Mouse (Mus musculus) adipocyte (in vitro differentiated cells): ENCODE results near the gene Dmrtc1c1.
"Not testable (repeated sequence)": the region's sequence is repeated elsewhere in the genome, so short reads cannot be mapped to it uniquely, and the experiment has no call there.

Experiments
- DNase-seq: peaks from one replicate; pipeline ENCODE4 v3.0.0-alpha.2; 2016; ENCODE audit warnings: low spot score

Gene Dmrtc1c1

DNA sequence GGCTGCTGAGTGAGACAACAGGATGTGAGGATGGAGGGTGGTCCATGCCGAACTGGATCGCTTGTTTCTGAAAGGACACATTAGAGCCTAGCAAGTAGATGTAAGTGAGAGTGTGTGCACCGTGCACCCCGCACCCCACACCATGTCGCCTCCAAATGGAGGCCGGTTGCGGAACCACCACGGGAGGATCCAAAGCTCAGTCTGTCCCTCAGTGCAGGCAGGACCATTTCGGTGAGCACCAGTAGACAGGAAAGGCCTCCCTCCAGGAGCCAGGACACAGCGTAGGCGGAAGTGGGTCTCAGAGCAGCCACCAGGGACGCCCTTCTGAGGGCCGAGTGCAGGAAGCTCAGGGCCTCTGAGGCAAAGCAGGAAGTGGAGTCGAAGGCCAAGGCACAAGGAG lies at the start of gene Dmrtc1c1:
Dmrtc1c1 (plus strand) TSS at position 301 of the 400 bp plus-strand sequence.
- DNase-seq, result not testable (repeated sequence)

DNA sequence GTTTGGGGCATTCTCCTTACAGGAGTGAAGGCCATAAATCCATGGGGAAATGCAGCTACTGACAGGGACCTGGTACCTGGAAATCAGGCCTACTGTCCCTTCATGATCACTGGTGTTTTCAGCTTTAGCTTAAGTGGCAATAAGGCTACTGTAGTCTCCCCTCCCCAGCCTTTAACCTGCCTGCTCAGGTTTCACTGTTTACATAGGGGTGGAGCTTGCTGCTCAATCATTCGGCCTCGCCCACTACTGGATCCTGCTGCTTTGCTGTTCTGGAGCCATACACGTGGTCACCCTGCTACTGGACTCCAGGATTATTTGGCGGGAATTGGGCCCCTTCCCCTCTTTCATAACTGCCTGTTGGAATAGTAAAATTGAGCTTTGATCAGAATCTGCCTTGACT lies 36.9 kb upstream of the Dmrtc1c1 start:
- DNase-seq, result no peak

DNA sequence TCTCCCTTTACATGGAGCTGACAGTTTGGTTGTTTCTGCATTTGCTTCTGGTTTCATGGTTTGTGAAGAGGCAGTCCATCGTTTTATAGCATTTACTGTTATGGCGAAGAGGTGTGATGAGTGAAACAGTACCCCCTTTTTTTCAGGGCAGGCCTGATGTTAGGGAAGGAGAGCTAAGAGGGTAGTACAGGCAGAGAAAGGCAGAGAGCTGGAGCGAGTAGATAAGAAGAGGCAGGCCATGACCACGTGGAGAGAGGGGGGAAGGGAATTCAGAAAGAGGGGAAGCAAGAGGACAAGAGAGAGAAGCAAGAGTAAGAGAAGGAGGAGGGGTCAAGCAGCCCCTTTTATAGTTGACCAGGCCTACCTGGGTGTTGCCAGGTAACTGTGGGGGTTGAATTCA lies 9.5 kb downstream of the Dmrtc1c1 start:
- DNase-seq, result no peak

DNA sequence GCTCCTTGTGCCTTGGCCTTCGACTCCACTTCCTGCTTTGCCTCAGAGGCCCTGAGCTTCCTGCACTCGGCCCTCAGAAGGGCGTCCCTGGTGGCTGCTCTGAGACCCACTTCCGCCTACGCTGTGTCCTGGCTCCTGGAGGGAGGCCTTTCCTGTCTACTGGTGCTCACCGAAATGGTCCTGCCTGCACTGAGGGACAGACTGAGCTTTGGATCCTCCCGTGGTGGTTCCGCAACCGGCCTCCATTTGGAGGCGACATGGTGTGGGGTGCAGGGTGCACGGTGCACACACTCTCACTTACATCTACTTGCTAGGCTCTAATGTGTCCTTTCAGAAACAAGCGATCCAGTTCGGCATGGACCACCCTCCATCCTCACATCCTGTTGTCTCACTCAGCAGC lies 51.8 kb downstream of the Dmrtc1c1 start, which contains the start of gene Dmrtc1c2:
Dmrtc1c2 (minus strand) TSS at position 101 of the 400 bp plus-strand sequence.
- not testable (repeated sequence) for DNase-seq
